Mouse (Mus musculus) layer of hippocampus, postnatal 36 days (tissue): ENCODE results near the gene Slc25a51. TPM values are rescaled to one million over a fixed set of nuclear protein-coding genes. Genes with fewer than 3 reads are reported as not detected.

Experiments
- DNase-seq, 2 experiments: peaks; one replicate each; pipeline ENCODE4 v3.0.0; 2022
- total RNA-seq, 2 experiments: library from RNA; stranded (reverse); gene quantifications; 2 replicates each; pipeline ENCODE4 v1.2.3; 2021

The Slc25a51 gene
- total RNA-seq, 2 experiments from 2014 or later = 141 to 149 TPM

GRCm38 (mm10) chr4:45423406-45423805 is 14.8 kb upstream of the Slc25a51 start:
- DNase-seq = no peak

- no peak for DNase-seq
Observed at GRCm38 (mm10) chr4:45422640-45423039, 14.1 kb upstream of the Slc25a51 start.

- no peak for DNase-seq
Observed at GRCm38 (mm10) chr4:45421519-45422260, 13.1 kb upstream of the Slc25a51 start.

- no peak for DNase-seq
Observed at GRCm38 (mm10) chr4:45420733-45421132, 12.2 kb upstream of the Slc25a51 start.

- no peak for DNase-seq
Observed at GRCm38 (mm10) chr4:45419051-45419450, 10.5 kb upstream of the Slc25a51 start.

GRCm38 (mm10) chr4:45418229-45418950 is 9.8 kb upstream of the Slc25a51 start:
- peak; percentile 32 to 38 for DNase-seq

GRCm38 (mm10) chr4:45416314-45416713 is 7.7 kb upstream of the Slc25a51 start:
- no peak for DNase-seq

- no peak for DNase-seq
Observed at GRCm38 (mm10) chr4:45413674-45414338, 5.2 kb upstream of the Slc25a51 start.

GRCm38 (mm10) chr4:45412433-45413192 is 4.0 kb upstream of the Slc25a51 start:
- DNase-seq = no peak

GRCm38 (mm10) chr4:45411181-45411790 is 2.7 kb upstream of the Slc25a51 start:
- DNase-seq = no peak

- DNase-seq = peak; percentile 18 to 40
Observed at GRCm38 (mm10) chr4:45409270-45409669, 704 bp upstream of the Slc25a51 start.

GRCm38 (mm10) chr4:45407703-45408334 is 747 bp downstream of the Slc25a51 start:
- DNase-seq = no peak

- no peak for DNase-seq
Observed at GRCm38 (mm10) chr4:45407001-45407702, 1.4 kb downstream of the Slc25a51 start.

- no peak for DNase-seq
Observed at GRCm38 (mm10) chr4:45406397-45406796, 2.2 kb downstream of the Slc25a51 start.

- DNase-seq = no peak
Observed at GRCm38 (mm10) chr4:45405315-45405714, 3.3 kb downstream of the Slc25a51 start.

- DNase-seq = no peak
Observed at GRCm38 (mm10) chr4:45404086-45404485, 4.5 kb downstream of the Slc25a51 start.

GRCm38 (mm10) chr4:45403499-45403878 is 5.1 kb downstream of the Slc25a51 start:
- no peak for DNase-seq

- no peak for DNase-seq
Observed at GRCm38 (mm10) chr4:45402878-45403498, 5.6 kb downstream of the Slc25a51 start.

- DNase-seq = no peak
Observed at GRCm38 (mm10) chr4:45402281-45402680, 6.3 kb downstream of the Slc25a51 start.

GRCm38 (mm10) chr4:45399421-45400210 is 8.9 kb downstream of the Slc25a51 start:
- DNase-seq = no peak
